Mouse (Mus musculus): ENCODE measurements at regions not wholly inside any gene's neighbourhood (a gene's known extent, or its start where the extent isn't known, plus 50 kb on each side); places are given as distances from the start of the nearest gene placed in this dataset.

DNA sequence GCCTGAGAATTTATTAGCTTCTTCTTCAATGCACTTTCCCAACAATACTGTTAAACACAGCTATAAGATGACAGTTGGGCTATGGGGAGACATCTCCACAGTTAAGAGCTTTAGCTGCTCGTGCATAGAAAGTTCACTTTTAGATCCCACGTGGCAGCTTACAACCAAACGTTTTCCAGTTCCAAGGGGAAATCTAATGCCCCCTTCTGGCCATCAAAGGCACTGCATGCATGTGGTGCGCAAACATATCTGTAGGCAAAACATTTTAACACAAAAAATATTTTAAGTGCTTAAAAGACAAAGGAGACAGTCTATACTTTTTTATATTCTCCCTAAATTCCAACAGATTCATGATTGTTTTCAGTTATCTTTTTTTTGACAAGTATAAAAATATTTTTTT, 211.3 kb upstream of the Irx3 start:
- peak; percentile 44; the same call in 1 of the 2 replicates for TF ChIP-seq CTCF (IDR thresholded peaks at IDR 0.05; ENCODE audit: borderline replicate concordance, extremely low read depth, insufficient read depth, insufficient read length)
- TF ChIP-seq POLR2A (IDR thresholded peaks at IDR 0.05; ENCODE audit: borderline replicate concordance, extremely low read depth, insufficient read depth, insufficient read length, poor library complexity, severe bottlenecking) = no peak
- no peak for DNase-seq (ENCODE audit: low read depth)

- TF ChIP-seq CTCF (IDR thresholded peaks at IDR 0.05; ENCODE audit: borderline replicate concordance, extremely low read depth, insufficient read depth, insufficient read length) (no peak), POLR2A (IDR thresholded peaks at IDR 0.05; ENCODE audit: borderline replicate concordance, extremely low read depth, insufficient read depth, insufficient read length, poor library complexity, severe bottlenecking) (no peak)
- DNase-seq (ENCODE audit: low read depth) = no peak
Observed at GRCm38 (mm10) chr8:92010412-92010811, 208.5 kb upstream of the Irx3 start.

- no peak for DNase-seq (ENCODE audit: low read depth)
Observed at GRCm38 (mm10) chr8:92008616-92009610, 207.0 kb upstream of the Irx3 start.

GRCm38 (mm10) chr8:92005091-92005490, 203.2 kb upstream of the Irx3 start:
- DNase-seq (ENCODE audit: low read depth) = no peak

More at GRCm38 (mm10) chr8:92008616-92009610, 207.0 kb upstream of the Irx3 start:
- TF ChIP-seq CTCF (IDR thresholded peaks at IDR 0.05; ENCODE audit: borderline replicate concordance, extremely low read depth, insufficient read depth, insufficient read length) (no peak), POLR2A (IDR thresholded peaks at IDR 0.05; ENCODE audit: borderline replicate concordance, extremely low read depth, insufficient read depth, insufficient read length, poor library complexity, severe bottlenecking) (no peak)

DNA sequence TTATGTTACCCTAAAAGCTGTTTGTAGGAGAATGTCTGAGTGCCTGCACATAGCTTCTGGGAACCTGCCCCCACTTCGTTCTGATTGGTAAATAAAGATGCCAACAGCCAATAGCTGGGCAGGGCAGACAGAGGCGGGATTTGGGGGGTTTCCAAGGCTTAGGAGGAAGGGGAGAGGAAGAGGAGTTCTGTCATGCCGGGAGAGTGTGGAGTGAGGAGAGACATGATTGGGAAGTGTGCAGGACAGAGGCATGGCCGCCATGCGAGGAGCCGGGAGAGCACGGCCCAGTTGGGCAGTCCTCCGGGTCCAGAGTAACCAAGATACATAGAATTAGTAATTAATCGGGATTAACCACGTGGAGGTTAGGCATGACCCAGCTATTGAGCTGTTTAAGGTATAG, 202.7 kb upstream of the Irx3 start:
- no peak for TF ChIP-seq POLR2A (IDR thresholded peaks at IDR 0.05; ENCODE audit: borderline replicate concordance, extremely low read depth, insufficient read depth, insufficient read length, poor library complexity, severe bottlenecking)
- TF ChIP-seq CTCF (IDR thresholded peaks at IDR 0.05; ENCODE audit: borderline replicate concordance, extremely low read depth, insufficient read depth, insufficient read length) = no peak
- DNase-seq (ENCODE audit: low read depth) = no peak

More at GRCm38 (mm10) chr8:92005091-92005490, 203.2 kb upstream of the Irx3 start:
- no peak for TF ChIP-seq POLR2A (IDR thresholded peaks at IDR 0.05; ENCODE audit: borderline replicate concordance, extremely low read depth, insufficient read depth, insufficient read length, poor library complexity, severe bottlenecking)

DNA sequence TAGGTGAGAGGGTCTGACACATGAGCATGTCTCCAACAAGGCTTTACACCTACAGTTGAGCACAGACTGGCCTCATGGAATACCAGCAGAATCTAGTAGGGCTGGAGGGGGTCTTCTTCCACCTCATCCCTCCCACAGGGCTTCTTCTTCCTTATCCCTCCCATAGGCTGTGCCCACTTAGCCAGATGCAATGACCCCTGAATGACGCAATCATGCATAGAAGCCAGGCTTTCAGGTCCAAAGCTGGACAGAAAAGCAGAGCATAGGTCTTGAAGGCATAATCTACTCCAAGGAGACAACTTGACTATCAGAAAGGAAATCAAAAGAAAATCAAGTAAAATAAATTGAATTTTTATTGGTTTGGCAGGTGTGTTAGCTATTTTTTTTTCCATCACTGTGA, 198.5 kb upstream of the Irx3 start:
- DNase-seq (ENCODE audit: low read depth) = no peak
- no peak for TF ChIP-seq POLR2A (IDR thresholded peaks at IDR 0.05; ENCODE audit: borderline replicate concordance, extremely low read depth, insufficient read depth, insufficient read length, poor library complexity, severe bottlenecking)
- no peak for TF ChIP-seq CTCF (IDR thresholded peaks at IDR 0.05; ENCODE audit: borderline replicate concordance, extremely low read depth, insufficient read depth, insufficient read length)

GRCm38 (mm10) chr8:91999661-92000060, 197.8 kb upstream of the Irx3 start:
- TF ChIP-seq POLR2A (IDR thresholded peaks at IDR 0.05; ENCODE audit: borderline replicate concordance, extremely low read depth, insufficient read depth, insufficient read length, poor library complexity, severe bottlenecking) (no peak), CTCF (IDR thresholded peaks at IDR 0.05; ENCODE audit: borderline replicate concordance, extremely low read depth, insufficient read depth, insufficient read length) (no peak)
- DNase-seq (ENCODE audit: low read depth) = no peak

DNA sequence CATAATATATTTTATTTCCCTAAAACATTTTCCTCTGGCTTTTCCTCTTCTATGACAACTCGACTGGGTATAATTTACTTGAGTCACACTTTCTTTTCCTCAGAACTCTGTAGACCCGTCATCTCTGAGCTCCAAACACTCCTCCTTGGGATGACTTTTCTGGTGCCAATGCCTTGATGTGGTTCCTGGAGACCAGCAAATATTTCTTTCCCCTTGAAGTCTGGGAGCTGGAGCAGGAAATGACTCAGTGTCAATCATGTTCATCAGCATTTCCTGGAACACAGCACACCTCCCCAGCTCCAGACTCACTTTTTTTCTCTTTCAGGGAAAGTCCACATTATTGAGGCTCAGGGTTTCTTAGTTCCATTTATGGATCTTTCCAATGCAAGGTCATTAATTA, 197.3 kb upstream of the Irx3 start:
- DNase-seq (ENCODE audit: low read depth) = no peak
- TF ChIP-seq CTCF (IDR thresholded peaks at IDR 0.05; ENCODE audit: borderline replicate concordance, extremely low read depth, insufficient read depth, insufficient read length) = no peak

- DNase-seq (ENCODE audit: low read depth) = no peak
- no peak for TF ChIP-seq POLR2A (IDR thresholded peaks at IDR 0.05; ENCODE audit: borderline replicate concordance, extremely low read depth, insufficient read depth, insufficient read length, poor library complexity, severe bottlenecking)
- no peak for TF ChIP-seq CTCF (IDR thresholded peaks at IDR 0.05; ENCODE audit: borderline replicate concordance, extremely low read depth, insufficient read depth, insufficient read length)
Observed at GRCm38 (mm10) chr8:91997892-91998189, 196.0 kb upstream of the Irx3 start.

GRCm38 (mm10) chr8:91997023-91997891, 195.4 kb upstream of the Irx3 start:
- DNase-seq (ENCODE audit: low read depth) = no peak
- TF ChIP-seq POLR2A (IDR thresholded peaks at IDR 0.05; ENCODE audit: borderline replicate concordance, extremely low read depth, insufficient read depth, insufficient read length, poor library complexity, severe bottlenecking) (no peak), CTCF (IDR thresholded peaks at IDR 0.05; ENCODE audit: borderline replicate concordance, extremely low read depth, insufficient read depth, insufficient read length) (no peak)

GRCm38 (mm10) chr8:91996305-91997022, 194.6 kb upstream of the Irx3 start:
- TF ChIP-seq POLR2A (IDR thresholded peaks at IDR 0.05; ENCODE audit: borderline replicate concordance, extremely low read depth, insufficient read depth, insufficient read length, poor library complexity, severe bottlenecking) = no peak
- TF ChIP-seq CTCF (IDR thresholded peaks at IDR 0.05; ENCODE audit: borderline replicate concordance, extremely low read depth, insufficient read depth, insufficient read length) = no peak
- peak; percentile 91 for DNase-seq (ENCODE audit: low read depth)

Data from brain, embryonic 14.5 days (tissue).